Mouse (Mus musculus) bone marrow, adult 2 months (tissue): ENCODE measurements around the gene Ndufab1.

Source experiments
- CTCF ChIP-seq: fragments of 200-500 bp; IDR thresholded peaks from 2 replicates; pipeline ENCODE4 v1.5.1; 2011; ENCODE audit warnings: low read length, control low read depth; ENCODE audit not compliant: control insufficient read depth, insufficient read depth
- POLR2A ChIP-seq: fragments of 200-500 bp; IDR thresholded peaks from 2 replicates; pipeline ENCODE4 v1.6.1; 2011; ENCODE audit warnings: low read depth, mild to moderate bottlenecking, control low read depth, low read length, borderline replicate concordance; ENCODE audit not compliant: control insufficient read depth

DNA sequence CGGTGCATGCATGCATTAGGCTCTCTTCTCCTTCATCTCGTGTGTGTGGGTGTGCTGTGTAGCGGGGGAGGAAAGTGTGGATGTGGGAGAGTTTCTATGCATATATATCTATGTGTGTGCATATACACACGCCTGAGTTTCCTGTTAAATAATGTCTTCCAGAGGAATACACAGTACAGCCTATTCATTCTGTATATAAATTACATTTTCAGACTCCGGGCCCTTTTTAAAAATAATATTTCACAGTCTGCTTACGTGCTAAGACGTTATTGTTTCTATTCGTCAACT, 31.6 kb upstream of the Ndufab1 start:
- TF ChIP-seq POLR2A (no peak), CTCF (no peak)
